Mouse (Mus musculus): ENCODE measurements at regions not wholly inside any gene's neighbourhood (a gene's known extent, or its start where the extent isn't known, plus 50 kb on each side); places are given as distances from the start of the nearest gene placed in this dataset. TPM values are rescaled to one million over a fixed set of nuclear protein-coding genes. Genes with fewer than 3 reads are reported as not detected.

DNA sequence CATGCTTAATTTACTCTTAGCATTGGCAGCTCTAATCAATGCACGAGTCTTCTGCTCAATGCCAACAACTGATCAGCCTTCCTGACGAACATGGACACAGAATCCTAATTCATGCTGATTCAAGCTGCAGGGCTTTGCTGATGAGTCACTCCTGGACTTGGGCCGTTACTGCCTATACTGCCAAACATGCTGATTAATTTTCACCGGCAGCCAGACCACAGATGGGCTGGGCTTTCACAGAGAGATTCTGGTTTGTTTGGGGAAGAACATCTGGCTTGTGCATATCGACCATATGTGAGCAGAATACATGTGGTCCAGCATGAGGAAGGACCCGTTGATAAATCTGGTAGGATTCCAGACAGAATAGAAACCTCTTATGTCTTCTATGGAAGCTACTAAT lies 358.9 kb downstream of the Xylt1 start:
- Histone ChIP-seq H3K4me2 (no peak overlapping the region), H3K4me1 (replicated peaks; ENCODE audit: control insufficient read depth, insufficient read depth, low read length) (no peaks in the 10 kb centered on the region), H3K27me3 (replicated peaks; ENCODE audit: control insufficient read depth, insufficient read depth, low read length) (no peaks in the 10 kb centered on the region), H3K9me3 (ENCODE audit: control insufficient read depth, low read length) (no peaks in the 10 kb centered on the region), H3K4me3 (ENCODE audit: low read depth, low read length) (no peak overlapping the region), H3K36me3 (ENCODE audit: control insufficient read depth, insufficient read depth, low read length) (no peaks in the 10 kb centered on the region), H3K27ac (ENCODE audit: low read depth, low read length) (no peak overlapping the region), H3K9ac (ENCODE audit: low read depth, low read length) (no peak overlapping the region)
- DNase-seq (ENCODE audit: low spot score) (no peak), ATAC-seq (replicated peaks; ENCODE audit: low FRiP score) (no peak)
- WGBS, result 61% methylated on average over 6 of the region's 6 CpGs

DNA sequence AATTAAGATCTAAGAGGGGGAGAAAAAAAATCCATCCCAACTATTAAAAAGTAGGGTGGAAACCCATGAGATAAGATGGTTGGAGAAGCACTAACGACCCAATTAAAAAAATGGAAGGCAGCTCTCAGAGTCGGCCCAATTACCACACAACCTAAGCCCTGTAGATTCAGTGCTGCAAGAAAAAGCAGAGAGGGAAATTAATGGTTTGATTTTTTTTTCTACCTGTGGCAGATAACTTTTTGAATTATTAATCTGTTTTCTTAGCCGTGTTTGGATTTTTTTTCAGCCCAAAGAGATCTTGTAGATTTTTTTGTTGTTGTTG lies 354.9 kb downstream of the Xylt1 start:
- no peaks in the 10 kb centered on the region for H3K27me3 ChIP-seq (replicated peaks; ENCODE audit: control insufficient read depth, insufficient read depth, low read length)
- H3K9me3 ChIP-seq (ENCODE audit: control insufficient read depth, low read length), result no peaks in the 10 kb centered on the region
- WGBS, result 70% methylated on average over 3 of the region's 3 CpGs
- no peaks in the 10 kb centered on the region for H3K4me1 ChIP-seq (replicated peaks; ENCODE audit: control insufficient read depth, insufficient read depth, low read length)
- DNase-seq (ENCODE audit: low spot score) (no peak), ATAC-seq (replicated peaks; ENCODE audit: low FRiP score) (no peak)
- H3K9ac ChIP-seq (ENCODE audit: low read depth, low read length), result no peak overlapping the region
- no peak overlapping the region for H3K4me3 ChIP-seq (ENCODE audit: low read depth, low read length)
- no peak overlapping the region for H3K27ac ChIP-seq (ENCODE audit: low read depth, low read length)
- no peak overlapping the region for H3K4me2 ChIP-seq
- no peaks in the 10 kb centered on the region for H3K36me3 ChIP-seq (ENCODE audit: control insufficient read depth, insufficient read depth, low read length)

DNA sequence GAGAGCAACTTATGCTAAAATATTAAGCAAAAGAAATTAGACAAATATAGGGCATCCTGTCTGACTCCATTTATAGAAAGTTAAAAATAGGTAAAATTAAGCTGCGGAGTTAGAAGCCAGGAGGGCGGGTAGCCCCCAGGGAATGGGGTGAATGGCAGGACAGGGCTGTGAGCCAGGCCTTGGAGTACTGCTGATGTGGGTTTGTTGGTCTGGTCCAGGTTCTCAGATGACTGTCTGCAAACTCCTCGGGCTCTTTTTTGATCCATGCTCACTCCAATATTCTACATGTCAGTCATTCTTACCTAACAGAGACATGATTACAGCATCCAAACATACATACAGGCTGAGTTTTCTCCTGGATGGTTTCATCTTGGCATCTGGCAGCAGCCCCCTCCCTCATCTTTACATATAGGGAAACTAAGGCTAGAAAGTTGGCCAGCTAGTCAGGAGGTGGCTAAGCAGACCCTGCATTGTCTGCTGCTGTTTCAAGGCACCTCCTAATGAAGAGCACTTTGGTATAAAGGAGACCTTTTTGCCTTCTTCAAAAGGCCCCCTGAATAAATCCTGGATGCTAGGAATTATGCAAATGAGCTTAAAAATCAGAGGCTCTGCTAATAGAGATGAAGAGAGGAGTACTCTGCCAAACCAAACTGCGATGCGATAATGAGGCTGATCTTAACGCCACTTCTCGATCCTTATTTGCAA lies 354.4 kb downstream of the Xylt1 start:
- no peak for ATAC-seq (replicated peaks; ENCODE audit: low FRiP score)
- WGBS, result 88% methylated on average over 7 of the region's 7 CpGs

DNA sequence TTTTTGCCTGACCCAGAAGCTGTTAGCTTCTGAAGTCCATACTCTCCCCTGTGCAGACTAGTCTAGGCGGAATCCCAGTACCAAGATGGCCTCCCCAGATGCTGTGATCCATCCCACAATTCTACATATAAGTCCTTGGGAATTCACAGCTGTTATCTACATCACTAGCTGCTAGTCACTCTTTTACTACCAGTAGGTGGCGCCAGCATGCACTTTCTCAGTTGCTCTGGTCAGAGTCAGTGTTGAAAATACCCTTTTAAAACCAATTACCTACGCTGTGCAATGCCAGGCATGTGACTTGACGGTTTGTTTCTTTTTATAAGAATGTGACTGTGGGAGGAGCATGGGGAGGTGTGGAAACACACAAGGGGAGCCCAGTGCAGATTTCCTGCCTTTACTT lies 348.3 kb downstream of the Xylt1 start:
- no peak for DNase-seq (ENCODE audit: low spot score)
- Histone ChIP-seq H3K27me3 (replicated peaks; ENCODE audit: control insufficient read depth, insufficient read depth, low read length) (no peaks in the 10 kb centered on the region), H3K9ac (ENCODE audit: low read depth, low read length) (no peak overlapping the region), H3K27ac (ENCODE audit: low read depth, low read length) (no peak overlapping the region), H3K4me2 (no peak overlapping the region), H3K36me3 (ENCODE audit: control insufficient read depth, insufficient read depth, low read length) (no peaks in the 10 kb centered on the region), H3K4me3 (ENCODE audit: low read depth, low read length) (no peak overlapping the region), H3K4me1 (replicated peaks; ENCODE audit: control insufficient read depth, insufficient read depth, low read length) (no peaks in the 10 kb centered on the region), H3K9me3 (ENCODE audit: control insufficient read depth, low read length) (no peaks in the 10 kb centered on the region)
- 77% methylated on average over 4 of the region's 4 CpGs for WGBS
- no peak for ATAC-seq (replicated peaks; ENCODE audit: low FRiP score)

More for the DNA sequence above, 354.4 kb downstream of the Xylt1 start:
- DNase-seq (ENCODE audit: low spot score), result no peak
- Histone ChIP-seq H3K4me1 (replicated peaks; ENCODE audit: control insufficient read depth, insufficient read depth, low read length) (no peaks in the 10 kb centered on the region), H3K4me2 (no peak overlapping the region), H3K27me3 (replicated peaks; ENCODE audit: control insufficient read depth, insufficient read depth, low read length) (no peaks in the 10 kb centered on the region), H3K9me3 (ENCODE audit: control insufficient read depth, low read length) (no peaks in the 10 kb centered on the region), H3K36me3 (ENCODE audit: control insufficient read depth, insufficient read depth, low read length) (no peaks in the 10 kb centered on the region), H3K4me3 (ENCODE audit: low read depth, low read length) (no peak overlapping the region), H3K27ac (ENCODE audit: low read depth, low read length) (no peak overlapping the region), H3K9ac (ENCODE audit: low read depth, low read length) (no peak overlapping the region)

Small RNAs in the stretch of these regions (microRNA-seq; reads per million reads assigned to microRNA genes)
- gene Gm24063 (ENCODE audit: borderline number of aligned reads), result not detected
